In the genomic region with DNA sequence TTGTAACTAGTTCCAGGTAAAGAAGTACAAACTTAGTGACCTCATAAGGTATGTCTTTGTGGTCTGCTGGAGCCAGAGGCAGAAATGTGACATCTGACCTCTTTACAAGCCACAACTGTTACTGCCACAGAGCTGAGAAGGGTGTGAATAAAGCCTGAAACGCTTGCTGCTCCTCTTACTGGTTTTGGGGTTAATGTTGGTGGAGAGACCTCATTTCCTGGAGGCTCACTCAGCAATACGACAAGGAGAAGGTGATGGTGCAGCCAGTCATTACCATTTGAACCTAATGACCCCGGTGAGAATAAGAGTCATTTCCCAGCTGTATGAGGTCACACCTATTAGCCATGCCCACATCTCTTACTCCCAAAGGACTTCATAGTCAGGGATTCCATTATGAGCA, we compare ENCODE assay signal across 37 mouse cellular contexts. TPM values are rescaled to one million over a fixed set of nuclear protein-coding genes. Genes with fewer than 3 reads are reported as not detected.
"Had no signal": no experiment of that assay in that cellular context is flagged by ENCODE, and none has a peak within 500 bp of the region (broad histone marks: within the 10 kb centered on the region; RNA-seq: fewer than 3 reads in every experiment).

No protein-coding gene starts in this region.

- DNase-seq: gastrocnemius, postnatal 14 days; gastrocnemius, postnatal 36 days; heart, adult 11 months; heart, adult 2 months; heart, postnatal 14 days; heart, postnatal 36 days; kidney, adult 11 months; kidney, adult 2 months; kidney, adult 9 months; kidney, postnatal 14 days; kidney, postnatal 36 days; layer of hippocampus, adult 9-11 months; layer of hippocampus, postnatal 36 days; liver; liver, embryonic 13.5 days had no signal

- ATAC-seq: hindbrain, postnatal 0 days; intestine, embryonic 16.5 days had no signal

- H3K4me3 ChIP-seq: heart, adult 2 months; heart, embryonic 13.5 days; heart, embryonic 15.5 days; hindbrain, embryonic 13.5 days; hindbrain, embryonic 15.5 days; kidney, embryonic 15.5 days; limb, embryonic 10.5 days; limb, embryonic 12.5 days; liver, embryonic 13.5 days had no signal

- H3K27ac ChIP-seq: heart, adult 2 months; heart, embryonic 13.5 days; heart, embryonic 15.5 days; hindbrain, embryonic 13.5 days; hindbrain, embryonic 15.5 days; hindbrain, postnatal 0 days; kidney, embryonic 15.5 days; kidney, postnatal 0 days; limb, embryonic 10.5 days; limb, embryonic 12.5 days; liver, embryonic 13.5 days had no signal

RNA-seq across cellular contexts. Expression of gene Ctla4, which starts 11.5 kb away (rescaled TPM):
- total RNA-seq: gastrocnemius, adult 8-10 months; gastrocnemius, postnatal 14 days; hindbrain, postnatal 0 days; layer of hippocampus, adult 18-20 months; layer of hippocampus, adult 8-10 months; layer of hippocampus, postnatal 14 days; layer of hippocampus, postnatal 36 days; left cerebral cortex, adult 18-20 months; left cerebral cortex, postnatal 14 days; left cerebral cortex, postnatal 36 days had no signal
- polyA plus RNA-seq: gonadal fat pad, adult 2 months; heart, postnatal 0 days; hindbrain, embryonic 11.5 days; hindbrain, embryonic 13.5 days; hindbrain, embryonic 15.5 days; hindbrain, postnatal 0 days; intestine, embryonic 14.5 days; intestine, embryonic 16.5 days; kidney, embryonic 15.5 days; kidney, postnatal 0 days; limb, embryonic 10.5 days; liver, embryonic 11.5 days; liver, embryonic 13.5 days had no signal
